Mouse (Mus musculus) layer of hippocampus, adult 8-10 months (tissue): ENCODE measurements around the gene Oas1c. TPM values are rescaled to one million over a fixed set of nuclear protein-coding genes. Genes with fewer than 3 reads are reported as not detected.

ENCODE experiments used
- DNase-seq, 2 experiments: peaks; one replicate each; pipeline ENCODE4 v3.0.0; 2022; ENCODE audit warnings: low spot score in 2 of 2
- microRNA-seq, 2 experiments: library from miRNA; unstranded; fragments of <30 nt; microRNA quantifications; one replicate each; pipeline ENCODE4 v1.2.0; 2022
- total RNA-seq, 4 experiments: library from RNA; stranded (reverse); gene quantifications; 2 replicates each; pipeline ENCODE4 v1.2.4; 2022

Oas1c gene
- total RNA-seq, 4 experiments from 2014 or later = 0.12 to 1.2 (median 0.65) TPM

GRCm38 (mm10) chr5:120782446-120782845 lies 29.9 kb downstream of the Oas1c start:
- DNase-seq = no peak

DNA sequence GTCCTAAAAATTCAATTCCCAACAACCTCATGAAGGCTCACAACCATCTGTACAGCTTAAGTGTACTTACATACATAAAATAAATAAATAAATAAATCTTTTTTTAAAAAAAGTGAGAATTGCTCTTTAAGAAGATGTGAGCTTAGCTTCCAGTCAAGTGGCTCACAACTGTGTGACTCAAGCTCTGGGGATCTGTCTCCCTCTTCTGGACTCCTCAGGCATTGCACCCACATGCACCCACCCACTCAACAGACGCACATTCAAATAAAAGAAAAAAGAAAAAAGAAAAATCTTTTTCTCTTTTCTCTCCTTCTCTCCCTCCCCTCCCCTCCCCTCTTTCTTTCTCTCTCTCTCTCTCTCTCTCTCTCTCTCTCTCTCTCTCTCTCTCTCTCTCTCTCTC lies 30.7 kb downstream of the Oas1c start:
- DNase-seq = no peak

GRCm38 (mm10) chr5:120779922-120780321 lies 32.4 kb downstream of the Oas1c start:
- DNase-seq = peak in 1 of 2 experiments; percentile 9

DNA sequence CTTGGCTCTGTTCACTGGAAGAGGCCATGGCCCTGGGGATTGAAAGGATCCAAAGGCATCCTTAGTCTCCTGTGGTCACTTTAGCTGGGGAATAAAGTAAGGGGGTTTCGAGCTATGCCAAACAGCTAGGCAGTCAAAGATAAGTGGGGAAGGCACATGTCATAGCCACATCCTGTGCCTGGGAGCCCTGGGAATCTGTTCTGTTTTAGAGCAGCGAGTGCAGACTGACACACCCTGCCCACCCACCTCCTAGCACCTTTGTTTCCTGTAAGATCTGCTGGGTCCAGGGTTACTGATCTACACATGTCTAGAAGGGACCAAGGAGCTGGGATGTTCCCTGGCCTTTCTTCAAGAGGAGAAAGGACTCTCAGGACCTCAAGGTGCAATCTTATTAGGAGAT lies 33.4 kb downstream of the Oas1c start:
- no peak for DNase-seq

- DNase-seq = no peak
Measured at GRCm38 (mm10) chr5:120777478-120777877, 34.8 kb downstream of the Oas1c start, which contains the start of gene Oas3. Gene Oas3 (minus strand): TSS chr5:120777661.

- no peak for DNase-seq
Measured at GRCm38 (mm10) chr5:120776801-120777200, 35.5 kb downstream of the Oas1c start.

DNA sequence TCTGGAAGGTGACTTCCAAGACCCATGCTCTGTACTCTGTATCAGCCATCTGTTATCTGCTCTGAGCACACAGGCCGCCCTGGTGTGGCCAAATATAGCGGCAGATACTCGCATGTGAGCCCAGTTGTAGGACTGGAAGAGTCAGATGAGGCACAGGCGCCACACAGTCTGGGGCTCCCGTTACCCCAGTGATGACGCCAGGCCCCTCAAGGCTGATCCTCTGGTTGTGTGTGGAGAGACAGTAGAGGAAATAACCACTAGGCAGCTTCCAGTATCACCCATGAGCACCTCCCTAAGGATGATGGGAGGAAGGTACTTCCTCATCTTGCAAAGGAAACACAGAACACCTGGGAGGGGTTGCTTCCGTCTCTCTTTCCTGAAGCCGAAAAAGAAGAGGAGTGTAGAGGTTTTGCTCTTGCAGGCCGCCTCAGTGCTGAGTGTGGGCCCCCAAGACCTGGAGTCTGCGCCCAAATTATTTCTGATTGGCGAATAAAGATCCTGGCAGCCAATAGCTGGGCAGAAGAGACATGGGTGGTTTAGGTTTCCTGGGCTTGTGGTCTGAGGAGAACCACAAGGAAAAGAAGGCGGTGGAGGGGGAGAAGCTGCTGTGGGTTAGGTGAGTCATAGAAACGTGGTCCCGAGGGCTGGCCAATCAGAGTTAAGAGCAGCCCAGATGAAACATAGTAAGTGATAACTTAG lies 36.9 kb downstream of the Oas1c start:
- no peak for DNase-seq

DNA sequence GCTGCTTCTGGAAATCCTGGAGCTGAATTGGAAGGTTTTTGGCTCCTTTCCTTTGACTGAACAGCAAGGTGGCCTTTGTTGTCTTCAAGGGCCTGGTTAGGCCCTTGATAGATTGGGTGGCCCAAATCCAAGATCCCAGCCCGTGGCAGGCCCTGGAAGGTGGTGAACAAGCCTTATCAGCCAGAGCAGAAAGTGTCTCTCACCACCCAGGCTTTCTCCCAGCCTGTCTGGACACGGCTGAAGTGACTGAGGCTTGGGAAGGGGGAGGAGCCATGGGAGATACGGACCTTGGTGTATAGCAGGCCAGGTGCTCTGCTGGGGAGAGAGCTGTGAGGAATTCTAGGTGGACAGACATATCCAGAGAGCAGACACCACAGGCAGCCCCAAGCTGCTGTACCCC lies 42.9 kb downstream of the Oas1c start:
- no peak for DNase-seq

DNA sequence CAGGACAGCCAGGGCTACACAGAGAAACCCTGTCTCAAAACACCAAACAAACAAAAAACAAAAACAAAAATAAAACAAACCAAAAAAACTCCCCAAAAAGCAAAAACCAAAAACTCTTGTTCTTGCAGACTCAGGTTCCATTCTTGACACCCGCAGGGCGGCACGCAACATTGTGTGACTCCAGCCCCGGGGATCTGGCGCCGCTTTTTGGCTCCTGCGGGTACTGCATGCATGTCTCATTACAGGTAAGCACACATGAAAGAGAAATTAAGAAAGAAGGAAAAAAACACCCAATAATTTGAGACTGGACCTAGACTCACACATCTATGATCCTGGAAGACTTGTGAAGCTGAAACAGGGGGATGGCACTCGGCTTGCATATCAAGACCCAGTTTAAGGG lies 47.3 kb downstream of the Oas1c start:
- no peak for DNase-seq

DNA sequence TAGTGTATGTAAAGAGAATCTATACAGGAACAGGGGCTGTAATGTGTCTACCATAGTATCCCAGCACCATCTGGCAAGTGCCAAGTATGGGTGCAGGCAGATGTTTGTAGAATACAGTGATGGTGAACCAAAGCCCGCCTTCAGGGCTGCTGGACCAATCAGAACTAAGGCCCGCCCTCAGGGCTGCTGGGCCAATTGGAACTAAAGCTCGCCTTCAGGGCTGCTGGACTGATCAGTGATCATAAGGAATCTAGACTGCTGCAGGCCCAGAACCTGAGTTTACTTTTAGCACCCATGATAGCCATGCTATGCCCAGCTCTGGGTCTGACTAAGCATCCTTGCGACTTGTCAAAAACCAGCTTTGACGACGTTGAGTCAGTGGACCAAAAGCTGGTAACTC lies 50.4 kb downstream of the Oas1c start:
- DNase-seq = no peak

- DNase-seq = no peak
Measured at GRCm38 (mm10) chr5:120754215-120754614, 58.1 kb downstream of the Oas1c start.

DNA sequence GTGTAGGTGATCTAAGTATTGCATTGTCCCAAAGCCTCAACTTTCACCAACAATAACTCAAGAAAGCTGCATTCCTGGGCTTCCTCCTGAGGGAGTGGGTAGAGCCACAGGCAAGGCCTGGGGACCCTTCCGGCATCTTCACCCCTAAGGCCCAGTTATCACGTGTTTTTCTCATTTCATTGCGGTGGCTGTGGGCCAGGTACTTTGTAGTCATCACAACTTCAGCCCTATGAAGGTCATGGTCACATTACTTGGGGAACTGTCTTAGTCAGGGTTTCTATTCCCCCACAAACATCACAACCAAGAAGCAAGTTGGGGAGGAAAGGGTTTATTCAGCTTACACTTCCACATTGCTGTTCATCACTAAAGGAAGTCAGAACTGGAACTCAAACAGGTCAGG lies 59.5 kb downstream of the Oas1c start:
- DNase-seq = no peak

GRCm38 (mm10) chr5:120751206-120751605 lies 61.1 kb downstream of the Oas1c start:
- DNase-seq = no peak

Small RNAs within 50 kb of the gene (microRNA-seq; reads per million reads assigned to microRNA genes)
- 0 reads per million in 2 experiments for gene Gm22907

Other genes with a start within 250 kb of the Oas1c start
- 10 to 100 TPM; 38.2 to 43.8 (median 41.1) TPM for gene Tpcn1, start 223.8 kb downstream of the Oas1c start, total RNA-seq
- gene Iqcd, start 223.5 kb downstream of the Oas1c start, total RNA-seq = 1 to 10 TPM; 1.2 to 1.6 (median 1.5) TPM
- 10 to 100 TPM; 22.1 to 27.3 (median 24.7) TPM for gene Rita1, start 199.9 kb downstream of the Oas1c start, total RNA-seq
- gene Ddx54, start 199.8 kb downstream of the Oas1c start, total RNA-seq = 10 to 100 TPM; 32.8 to 37.1 (median 35.7) TPM
- under 1 TPM in 2 of 4 experiments, not detected in 2; 0.50 to 0.56 TPM for gene Cfap73, start 178.3 kb downstream of the Oas1c start, total RNA-seq
- 100 to 1,000 TPM in 2 of 4 experiments, 10 to 100 TPM in 2; 84.4 to 112 (median 96.9) TPM for gene Rasal1, start 163.7 kb downstream of the Oas1c start, total RNA-seq
- 10 to 100 TPM; 62.9 to 71.1 (median 66.9) TPM for gene Dtx1, start 100.6 kb downstream of the Oas1c start, total RNA-seq
- under 1 TPM; 0.12 to 0.65 (median 0.40) TPM for gene Oas2, start 62.7 kb downstream of the Oas1c start, total RNA-seq
- gene Oas3, start 34.9 kb downstream of the Oas1c start, total RNA-seq = under 1 TPM in 2 of 4 experiments, not detected in 2; 0.09 to 0.30 TPM
- not detected for gene Oas1e, start 17.0 kb downstream of the Oas1c start, total RNA-seq
- not detected for gene Oas1f, start 34.9 kb upstream of the Oas1c start, total RNA-seq
- not detected for gene Oas1h, start 48.9 kb upstream of the Oas1c start, total RNA-seq
- under 1 TPM in 1 of 4 experiments, not detected in 3; 0.84 TPM for gene Oas1g, start 75.1 kb upstream of the Oas1c start, total RNA-seq
- 1 to 10 TPM in 2 of 4 experiments, under 1 TPM in 2; 0.31 to 2.4 (median 0.74) TPM for gene Oas1a, start 95.0 kb upstream of the Oas1c start, total RNA-seq
- gene Oas1d, start 102.0 kb upstream of the Oas1c start, total RNA-seq = not detected
- gene Rph3a, start 197.6 kb upstream of the Oas1c start, total RNA-seq = 100 to 1,000 TPM; 199 to 216 (median 211) TPM